Mouse (Mus musculus): ENCODE data around the gene Cacna2d2. TPM values are rescaled to one million over a fixed set of nuclear protein-coding genes. Genes with fewer than 3 reads are reported as not detected.

Gene Cacna2d2
- polyA plus RNA-seq, 1 experiment from 2014 or later = 2.6 TPM

DNA sequence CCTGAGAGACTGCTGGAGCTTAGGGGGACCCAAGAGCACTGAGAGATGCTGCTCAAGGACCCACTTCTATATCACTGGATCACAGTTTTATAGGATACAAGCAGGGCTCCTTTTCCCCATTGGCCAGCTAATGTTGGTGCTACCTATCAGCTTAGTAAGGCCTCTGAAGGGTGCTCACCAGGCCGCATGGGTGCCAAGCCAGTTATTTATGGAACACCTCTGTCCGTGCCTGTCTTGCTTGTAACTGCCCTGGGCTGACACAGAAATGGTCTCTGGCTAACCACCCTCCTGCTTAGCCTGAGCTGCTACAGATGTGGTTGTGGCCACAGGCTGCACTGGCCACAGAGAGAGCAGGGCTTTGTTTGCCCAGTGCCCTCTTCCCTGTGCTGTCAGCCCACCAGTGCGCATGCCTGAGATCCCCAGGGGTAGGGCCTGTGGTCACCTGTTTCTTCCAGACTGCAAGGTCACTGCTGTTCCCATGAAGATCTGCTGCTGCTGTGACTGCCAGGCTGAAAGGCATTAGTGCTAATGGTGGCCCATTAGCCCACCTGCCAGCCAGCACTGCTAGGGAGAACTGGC lies 101.4 kb downstream of the Cacna2d2 start:
- Histone ChIP-seq H3K4me1 (replicated peaks) (peaks cover 10% of the 10 kb centered on the region), H3K9me3 (replicated peaks) (no peaks in the 10 kb centered on the region), H3K4me3 (no peak overlapping the region), H3K4me2 (no peak overlapping the region), H3K27me3 (no peaks in the 10 kb centered on the region), H3K9ac (no peak overlapping the region), H3K36me3 (no peaks in the 10 kb centered on the region), H3K27ac (no peak overlapping the region)
- no peak for ATAC-seq (replicated peaks; ENCODE audit: insufficient number of reproducible peaks, insufficient read depth, low FRiP score, low read depth)
- WGBS = 58% methylated on average over 3 of the region's 3 CpGs

- 90% methylated on average over 12 of the region's 12 CpGs for WGBS
- Histone ChIP-seq H3K9ac (no peak overlapping the region), H3K9me3 (replicated peaks) (no peaks in the 10 kb centered on the region)
Measured at GRCm38 (mm10) chr9:107502131-107502846, 102.9 kb downstream of the Cacna2d2 start.

DNA sequence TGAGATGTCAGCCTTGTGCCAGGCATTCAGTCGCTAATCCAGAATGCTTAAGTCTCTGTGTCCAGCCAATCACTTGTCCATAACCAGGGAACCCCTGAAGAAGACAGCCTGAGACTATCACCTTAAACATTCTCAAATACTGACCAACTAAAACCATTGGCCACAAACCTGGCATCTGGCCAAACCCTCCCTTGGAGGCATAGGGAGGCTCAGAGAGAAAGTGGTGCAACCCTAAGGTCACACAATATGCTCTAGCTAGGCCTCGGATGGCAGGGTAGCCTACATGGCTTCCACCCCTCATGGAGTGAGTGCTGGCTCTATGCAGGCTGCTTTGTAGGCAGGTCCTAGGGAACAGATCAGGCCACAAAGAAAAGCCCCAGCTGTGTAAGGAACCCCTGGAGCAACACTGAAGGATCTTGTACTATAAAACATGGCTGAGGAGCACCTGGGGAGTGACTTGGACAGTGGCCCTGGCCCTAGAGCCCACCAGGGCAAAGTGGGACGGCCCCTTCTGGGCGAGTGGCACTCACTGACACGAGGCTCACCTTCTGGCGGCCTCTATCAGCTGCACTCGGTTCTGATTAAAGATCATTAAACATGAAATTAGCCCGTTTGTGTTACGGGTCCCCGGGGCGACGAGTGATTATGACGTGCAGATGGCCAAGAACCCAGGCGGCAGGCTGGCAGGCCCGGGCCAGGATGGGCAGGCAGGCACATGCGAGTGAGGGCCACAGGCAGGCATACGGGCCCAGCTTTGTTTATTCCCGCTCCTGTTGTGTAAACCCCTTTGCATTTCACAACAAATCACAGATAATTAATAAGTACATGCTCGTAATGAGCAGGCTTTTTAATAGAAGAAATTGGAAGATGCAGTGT lies 105.5 kb downstream of the Cacna2d2 start:
- no peaks in the 10 kb centered on the region for H3K9me3 ChIP-seq (replicated peaks)
- H3K9ac ChIP-seq = no peak overlapping the region
- WGBS = 79% methylated on average over 19 of the region's 19 CpGs
- ATAC-seq (replicated peaks; ENCODE audit: insufficient number of reproducible peaks, insufficient read depth, low FRiP score, low read depth) = no peak
- H3K36me3 ChIP-seq = no peaks in the 10 kb centered on the region
- H3K4me1 ChIP-seq (replicated peaks) = peaks cover 16% of the 10 kb centered on the region
- H3K4me3 ChIP-seq = no peak overlapping the region
- H3K27ac ChIP-seq = no peak overlapping the region
- no peaks in the 10 kb centered on the region for H3K27me3 ChIP-seq
- no peak overlapping the region for H3K4me2 ChIP-seq

More at GRCm38 (mm10) chr9:107502131-107502846, 102.9 kb downstream of the Cacna2d2 start:
- H3K4me1 ChIP-seq (replicated peaks) = peaks cover 10% of the 10 kb centered on the region
- H3K27me3 ChIP-seq = no peaks in the 10 kb centered on the region
- no peak for ATAC-seq (replicated peaks; ENCODE audit: insufficient number of reproducible peaks, insufficient read depth, low FRiP score, low read depth)
- H3K36me3 ChIP-seq = no peaks in the 10 kb centered on the region
- H3K4me2 ChIP-seq = no peak overlapping the region
- no peak overlapping the region for H3K4me3 ChIP-seq
- H3K27ac ChIP-seq = no peak overlapping the region

DNA sequence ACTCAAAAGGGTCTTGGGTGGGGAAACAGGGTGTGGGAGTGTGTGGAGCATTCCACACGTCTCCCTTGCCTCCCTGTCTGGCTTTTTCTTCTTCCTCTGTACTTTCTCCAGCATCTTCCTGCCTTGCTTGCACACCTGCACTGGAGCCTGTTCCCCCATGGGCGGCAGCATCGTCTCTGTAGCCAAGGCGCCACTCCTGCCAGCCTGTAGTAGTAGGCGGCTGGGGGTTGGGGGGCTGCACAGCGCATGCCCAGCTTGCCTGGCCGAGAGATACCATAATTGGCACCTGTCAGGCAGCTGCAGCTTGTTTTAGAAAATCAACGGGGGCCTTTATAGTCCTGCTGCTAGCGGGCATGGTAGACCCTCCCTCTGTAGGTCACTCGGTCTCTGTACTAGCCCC lies 108.9 kb downstream of the Cacna2d2 start:
- no peak for ATAC-seq (replicated peaks; ENCODE audit: insufficient number of reproducible peaks, insufficient read depth, low FRiP score, low read depth)
- WGBS = 55% methylated on average over 10 of the region's 10 CpGs
- Histone ChIP-seq H3K4me2 (no peak overlapping the region), H3K36me3 (no peaks in the 10 kb centered on the region), H3K9me3 (replicated peaks) (no peaks in the 10 kb centered on the region), H3K27me3 (peaks cover 3% of the 10 kb centered on the region; the same call in 1 of the 2 replicates), H3K27ac (no peak overlapping the region), H3K4me3 (no peak overlapping the region), H3K4me1 (replicated peaks) (peaks cover 12% of the 10 kb centered on the region), H3K9ac (no peak overlapping the region)

DNA sequence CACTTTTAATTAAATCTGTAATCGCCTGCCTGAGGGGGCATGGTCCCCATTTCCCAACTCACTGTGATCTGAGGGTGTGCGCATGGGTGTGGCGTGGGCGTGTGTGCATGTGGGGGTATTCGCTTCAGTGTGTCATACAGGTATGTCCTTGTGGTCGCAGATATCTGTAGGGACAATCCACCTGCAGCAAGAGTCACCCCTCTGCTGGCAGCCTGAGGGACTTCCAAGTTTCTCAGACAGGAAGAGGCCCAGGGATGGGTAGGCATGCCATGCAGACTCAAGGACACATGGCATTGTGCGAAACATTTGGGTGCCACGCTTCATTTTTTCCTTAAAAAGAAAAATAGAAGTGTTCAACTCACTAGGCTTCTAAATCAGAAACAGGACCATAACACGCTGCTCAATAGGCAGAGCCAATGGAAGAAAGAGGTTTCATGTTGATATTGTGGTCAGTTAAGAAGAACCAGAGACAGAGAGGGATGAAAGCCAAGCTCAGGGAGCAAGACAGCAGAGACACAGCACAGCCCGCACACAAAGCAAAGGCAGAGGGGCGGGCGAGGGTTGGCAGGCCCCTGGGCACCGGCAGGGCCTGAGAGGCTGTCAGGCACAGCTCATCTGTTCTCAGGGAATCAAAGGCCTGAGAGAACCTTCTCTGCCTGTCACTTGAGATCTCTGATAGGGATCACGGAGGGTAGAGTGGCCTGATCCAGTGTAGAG lies 111.1 kb downstream of the Cacna2d2 start:
- Histone ChIP-seq H3K36me3 (no peaks in the 10 kb centered on the region), H3K4me2 (no peak overlapping the region), H3K9me3 (replicated peaks) (no peaks in the 10 kb centered on the region), H3K27ac (no peak overlapping the region), H3K9ac (no peak overlapping the region), H3K4me3 (no peak overlapping the region), H3K27me3 (peaks cover 11% of the 10 kb centered on the region; the same call in 1 of the 2 replicates), H3K4me1 (replicated peaks) (peaks cover 12% of the 10 kb centered on the region)
- 83% methylated on average over 14 of the region's 14 CpGs for WGBS
- no peak for ATAC-seq (replicated peaks; ENCODE audit: insufficient number of reproducible peaks, insufficient read depth, low FRiP score, low read depth)

DNA sequence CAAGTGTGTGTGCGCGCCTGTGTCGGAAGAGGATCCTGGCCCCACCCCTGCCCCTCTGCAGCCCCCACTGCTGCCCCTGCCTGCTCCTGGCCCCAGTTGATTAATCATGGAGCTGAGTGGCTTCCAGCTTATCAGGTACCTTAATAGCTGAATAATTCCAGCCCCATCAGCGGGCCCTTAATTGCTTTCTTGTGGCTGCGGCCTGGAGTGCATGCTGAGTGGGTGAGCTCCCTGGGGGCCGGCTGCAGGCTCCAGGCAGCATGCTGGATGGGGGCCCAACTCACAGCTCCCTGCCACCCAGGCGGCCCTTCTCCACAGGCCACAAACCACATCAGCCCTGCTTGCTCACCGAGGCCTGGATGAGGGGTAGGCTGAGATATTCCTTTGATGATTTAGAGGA lies 112.0 kb downstream of the Cacna2d2 start:
- Histone ChIP-seq H3K4me3 (no peak overlapping the region), H3K4me2 (no peak overlapping the region), H3K9me3 (replicated peaks) (no peaks in the 10 kb centered on the region), H3K27ac (no peak overlapping the region), H3K9ac (no peak overlapping the region), H3K4me1 (replicated peaks) (peaks cover 12% of the 10 kb centered on the region), H3K36me3 (no peaks in the 10 kb centered on the region), H3K27me3 (peaks cover 11% of the 10 kb centered on the region; the same call in 1 of the 2 replicates)
- ATAC-seq (replicated peaks; ENCODE audit: insufficient number of reproducible peaks, insufficient read depth, low FRiP score, low read depth) = no peak
- WGBS = 45% methylated on average over 8 of the region's 8 CpGs

- Histone ChIP-seq H3K27ac (no peak overlapping the region), H3K27me3 (peaks cover 11% of the 10 kb centered on the region; the same call in 1 of the 2 replicates), H3K9ac (no peak overlapping the region), H3K4me1 (replicated peaks) (peaks cover 12% of the 10 kb centered on the region), H3K4me3 (no peak overlapping the region), H3K9me3 (replicated peaks) (no peaks in the 10 kb centered on the region), H3K36me3 (no peaks in the 10 kb centered on the region), H3K4me2 (no peak overlapping the region)
- 81% methylated on average over 16 of the region's 16 CpGs for WGBS
- no peak for ATAC-seq (replicated peaks; ENCODE audit: insufficient number of reproducible peaks, insufficient read depth, low FRiP score, low read depth)
Measured at GRCm38 (mm10) chr9:107512326-107512725, 112.9 kb downstream of the Cacna2d2 start.

- Histone ChIP-seq H3K27ac (no peak overlapping the region), H3K36me3 (no peaks in the 10 kb centered on the region), H3K4me1 (replicated peaks) (peaks cover 6% of the 10 kb centered on the region; the same call in 1 of the 2 replicates), H3K9ac (no peak overlapping the region), H3K4me2 (no peak overlapping the region), H3K27me3 (peaks cover 11% of the 10 kb centered on the region; the same call in 1 of the 2 replicates), H3K9me3 (replicated peaks) (no peaks in the 10 kb centered on the region), H3K4me3 (no peak overlapping the region)
- 24% methylated on average over 14 of the region's 14 CpGs for WGBS
- no peak for ATAC-seq (replicated peaks; ENCODE audit: insufficient number of reproducible peaks, insufficient read depth, low FRiP score, low read depth)
Measured at GRCm38 (mm10) chr9:107514303-107514955, 115.0 kb downstream of the Cacna2d2 start.

DNA sequence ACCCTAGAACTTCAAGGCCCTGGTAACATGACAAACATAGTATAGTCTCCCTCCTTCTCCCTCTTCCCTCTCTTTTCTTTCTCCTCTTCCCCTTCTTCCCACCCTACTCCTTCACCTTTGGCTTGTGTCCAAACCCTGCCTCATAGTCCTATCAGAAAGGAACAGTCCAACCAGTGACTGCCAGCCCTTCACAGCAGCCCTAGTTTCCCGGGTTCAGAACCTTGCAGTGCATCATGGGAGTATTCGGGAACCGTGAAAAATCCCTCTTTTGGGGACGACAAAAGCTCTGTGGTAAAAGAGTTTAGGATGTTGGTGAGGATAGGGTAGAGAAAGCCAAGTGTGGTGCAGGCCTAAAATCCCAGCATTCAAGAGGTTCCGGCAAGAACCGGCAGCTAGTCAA lies 120.9 kb downstream of the Cacna2d2 start:
- WGBS = 62% methylated on average over 6 of the region's 6 CpGs
- Histone ChIP-seq H3K4me3 (no peak overlapping the region), H3K27me3 (peaks cover 10% of the 10 kb centered on the region), H3K9ac (no peak overlapping the region), H3K27ac (no peak overlapping the region), H3K36me3 (no peaks in the 10 kb centered on the region), H3K9me3 (replicated peaks) (no peaks in the 10 kb centered on the region), H3K4me1 (replicated peaks) (peaks cover 14% of the 10 kb centered on the region), H3K4me2 (no peak overlapping the region)
- ATAC-seq (replicated peaks; ENCODE audit: insufficient number of reproducible peaks, insufficient read depth, low FRiP score, low read depth) = no peak

- no peak for ATAC-seq (replicated peaks; ENCODE audit: insufficient number of reproducible peaks, insufficient read depth, low FRiP score, low read depth)
- 48% methylated on average over 5 of the region's 5 CpGs for WGBS
- Histone ChIP-seq H3K9me3 (replicated peaks) (no peaks in the 10 kb centered on the region), H3K4me3 (no peak overlapping the region), H3K9ac (no peak overlapping the region), H3K27me3 (peaks cover 18% of the 10 kb centered on the region), H3K27ac (peak overlapping the region; percentile 45; the same call in 1 of the 2 replicates), H3K4me2 (peak overlapping the region; percentile 56), H3K36me3 (no peaks in the 10 kb centered on the region), H3K4me1 (replicated peaks) (peaks cover 15% of the 10 kb centered on the region)
Measured at GRCm38 (mm10) chr9:107521190-107521589, 121.8 kb downstream of the Cacna2d2 start.

Data from heart, embryonic 15.5 days (tissue).